Mouse (Mus musculus): ENCODE measurements at regions not wholly inside any gene's neighbourhood (a gene's known extent, or its start where the extent isn't known, plus 50 kb on each side); places are given as distances from the start of the nearest gene placed in this dataset.
"Not testable (repeated sequence)": the region's sequence is repeated elsewhere in the genome, so short reads cannot be mapped to it uniquely, and the experiment has no call there.

GRCm38 (mm10) chr13:82562576-82562975 lies 779.7 kb downstream of the Cetn3 start:
- H3K27me3 ChIP-seq: no peaks in the 10 kb centered on the region
- no peak overlapping the region for H3K4me2 ChIP-seq
- 93% methylated on average over 4 of the region's 4 CpGs for WGBS
- H3K4me3 ChIP-seq: no peak overlapping the region
- peak; percentile 30; the same call in 1 of the 2 replicates for ATAC-seq
- H3K36me3 ChIP-seq (ENCODE audit: poor library complexity, severe bottlenecking): no peaks in the 10 kb centered on the region
- H3K27ac ChIP-seq: no peak overlapping the region
- H3K9ac ChIP-seq: no peak overlapping the region
- H3K9me3 ChIP-seq (replicated peaks): no peaks in the 10 kb centered on the region
- H3K4me1 ChIP-seq: no peaks in the 10 kb centered on the region

GRCm38 (mm10) chr13:82570925-82571324 lies 788.0 kb downstream of the Cetn3 start:
- H3K9me3 ChIP-seq (replicated peaks): no peaks in the 10 kb centered on the region
- WGBS: 94% methylated on average over 1 of the region's 1 CpGs

DNA sequence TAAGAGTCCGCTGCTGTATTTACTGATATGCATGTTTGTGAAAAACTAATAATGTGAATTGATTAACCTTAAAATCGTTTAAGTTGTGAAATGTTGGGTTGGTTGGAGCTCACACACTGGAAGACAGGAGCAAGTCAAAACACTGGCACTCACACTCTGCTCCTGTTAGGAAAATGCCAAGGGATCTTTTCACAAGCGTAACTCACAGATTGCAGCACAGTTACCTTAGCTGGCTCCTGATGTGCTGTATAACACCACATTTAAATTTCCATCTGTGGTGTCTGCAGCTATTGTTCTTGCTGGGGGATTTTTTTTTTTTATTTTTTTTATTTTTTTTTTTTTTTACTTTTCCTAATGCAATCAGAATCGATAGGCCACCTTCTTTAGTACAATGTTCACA lies 795.1 kb downstream of the Cetn3 start:
- no peak overlapping the region for H3K27ac ChIP-seq
- WGBS: 84% methylated on average over 4 of the region's 4 CpGs
- no peak overlapping the region for H3K4me2 ChIP-seq
- H3K4me1 ChIP-seq: no peaks in the 10 kb centered on the region
- no peaks in the 10 kb centered on the region for H3K9me3 ChIP-seq (replicated peaks)
- no peak for ATAC-seq
- no peak overlapping the region for H3K9ac ChIP-seq
- H3K4me3 ChIP-seq: no peak overlapping the region
- H3K36me3 ChIP-seq (ENCODE audit: poor library complexity, severe bottlenecking): no peaks in the 10 kb centered on the region
- no peaks in the 10 kb centered on the region for H3K27me3 ChIP-seq

More at GRCm38 (mm10) chr13:82570925-82571324, 788.0 kb downstream of the Cetn3 start:
- no peak for ATAC-seq
- Histone ChIP-seq H3K4me1 (no peaks in the 10 kb centered on the region), H3K4me2 (no peak overlapping the region), H3K36me3 (ENCODE audit: poor library complexity, severe bottlenecking) (no peaks in the 10 kb centered on the region), H3K27me3 (no peaks in the 10 kb centered on the region), H3K27ac (no peak overlapping the region), H3K4me3 (no peak overlapping the region), H3K9ac (no peak overlapping the region)

DNA sequence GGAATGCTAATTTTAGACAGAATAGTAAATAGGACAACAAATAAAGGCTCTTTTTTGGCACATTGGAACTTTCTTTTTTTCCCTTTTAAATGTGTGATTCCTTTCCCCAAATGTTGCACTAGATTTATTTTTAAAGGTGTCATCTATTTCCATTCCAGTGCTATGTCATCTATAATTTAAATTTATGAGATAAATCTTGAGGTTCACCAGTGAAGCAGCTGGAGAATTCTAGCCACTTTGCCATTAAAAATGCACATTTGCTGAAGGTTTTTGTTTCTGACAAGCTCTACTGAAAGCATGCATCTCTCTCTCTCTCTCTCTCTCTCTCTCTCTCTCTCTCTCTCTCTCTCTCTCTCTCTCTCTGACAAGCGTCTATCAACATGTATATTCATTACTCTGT lies 803.5 kb downstream of the Cetn3 start:
- WGBS: 75% methylated on average over 1 of the region's 1 CpGs
- Histone ChIP-seq H3K4me1 (no peaks in the 10 kb centered on the region), H3K4me2 (no peak overlapping the region), H3K27me3 (no peaks in the 10 kb centered on the region), H3K9me3 (replicated peaks) (no peaks in the 10 kb centered on the region), H3K27ac (no peak overlapping the region), H3K4me3 (no peak overlapping the region), H3K36me3 (ENCODE audit: poor library complexity, severe bottlenecking) (no peaks in the 10 kb centered on the region), H3K9ac (no peak overlapping the region)
- no peak for ATAC-seq

DNA sequence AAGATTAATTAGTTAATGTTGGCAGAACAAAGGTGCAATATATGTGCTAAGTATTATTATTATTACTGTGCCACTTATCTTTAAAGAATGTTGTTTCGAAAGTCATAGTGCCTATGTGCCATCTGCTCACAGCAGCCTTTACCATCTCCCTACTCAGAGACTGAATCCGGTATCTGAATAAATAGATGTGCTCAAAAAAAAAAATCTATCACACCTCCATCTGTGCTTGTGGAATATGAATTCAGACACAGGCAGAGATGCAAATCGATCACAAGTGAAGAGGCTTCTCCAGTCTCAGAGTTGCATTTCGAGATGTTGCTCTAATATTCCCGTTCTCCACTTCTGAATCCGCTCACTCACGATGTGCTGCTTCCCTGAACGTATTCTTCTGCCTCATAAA lies 811.0 kb downstream of the Cetn3 start:
- Histone ChIP-seq H3K9ac (no peak overlapping the region), H3K9me3 (replicated peaks) (no peaks in the 10 kb centered on the region), H3K4me2 (no peak overlapping the region), H3K27me3 (no peaks in the 10 kb centered on the region), H3K36me3 (ENCODE audit: poor library complexity, severe bottlenecking) (no peaks in the 10 kb centered on the region), H3K4me3 (no peak overlapping the region), H3K4me1 (no peaks in the 10 kb centered on the region), H3K27ac (no peak overlapping the region)
- WGBS: 82% methylated on average over 8 of the region's 8 CpGs
- ATAC-seq: no peak

DNA sequence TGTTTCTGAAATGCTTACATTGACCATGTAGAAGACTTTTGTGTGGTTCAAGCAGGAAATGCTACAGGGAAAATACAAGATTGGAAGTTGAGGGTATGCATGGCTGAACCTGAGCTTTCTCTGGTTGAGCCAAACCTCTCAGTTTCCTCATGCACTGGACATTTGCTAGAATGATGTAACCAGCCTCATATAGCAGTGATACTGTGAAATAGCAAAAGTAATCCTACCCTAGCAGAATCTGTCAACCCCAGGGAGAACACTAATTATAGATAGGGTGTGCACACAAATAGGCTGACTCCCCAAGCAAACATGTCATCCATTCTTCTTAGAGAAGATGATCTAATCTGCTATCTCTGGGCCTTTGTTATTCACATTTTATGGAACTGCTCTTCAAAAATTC lies 812.7 kb downstream of the Cetn3 start:
- H3K36me3 ChIP-seq (ENCODE audit: poor library complexity, severe bottlenecking): no peaks in the 10 kb centered on the region

GRCm38 (mm10) chr13:82605868-82606267 lies 823.0 kb downstream of the Cetn3 start:
- not testable (repeated sequence) for H3K27me3 ChIP-seq; H3K4me3 ChIP-seq; H3K9me3 ChIP-seq (replicated peaks); H3K36me3 ChIP-seq (ENCODE audit: poor library complexity, severe bottlenecking); ATAC-seq; H3K4me2 ChIP-seq; H3K9ac ChIP-seq; H3K27ac ChIP-seq; H3K4me1 ChIP-seq
- whole genome bisulfite sequencing: 71% methylated on average over 3 of the region's 3 CpGs

More for the DNA sequence above, 812.7 kb downstream of the Cetn3 start:
- no peak overlapping the region for H3K9ac ChIP-seq
- ATAC-seq: no peak
- H3K27me3 ChIP-seq: no peaks in the 10 kb centered on the region
- no peak overlapping the region for H3K4me3 ChIP-seq
- no peak overlapping the region for H3K27ac ChIP-seq
- no peak overlapping the region for H3K4me2 ChIP-seq
- H3K9me3 ChIP-seq (replicated peaks): no peaks in the 10 kb centered on the region
- H3K4me1 ChIP-seq: no peaks in the 10 kb centered on the region

DNA sequence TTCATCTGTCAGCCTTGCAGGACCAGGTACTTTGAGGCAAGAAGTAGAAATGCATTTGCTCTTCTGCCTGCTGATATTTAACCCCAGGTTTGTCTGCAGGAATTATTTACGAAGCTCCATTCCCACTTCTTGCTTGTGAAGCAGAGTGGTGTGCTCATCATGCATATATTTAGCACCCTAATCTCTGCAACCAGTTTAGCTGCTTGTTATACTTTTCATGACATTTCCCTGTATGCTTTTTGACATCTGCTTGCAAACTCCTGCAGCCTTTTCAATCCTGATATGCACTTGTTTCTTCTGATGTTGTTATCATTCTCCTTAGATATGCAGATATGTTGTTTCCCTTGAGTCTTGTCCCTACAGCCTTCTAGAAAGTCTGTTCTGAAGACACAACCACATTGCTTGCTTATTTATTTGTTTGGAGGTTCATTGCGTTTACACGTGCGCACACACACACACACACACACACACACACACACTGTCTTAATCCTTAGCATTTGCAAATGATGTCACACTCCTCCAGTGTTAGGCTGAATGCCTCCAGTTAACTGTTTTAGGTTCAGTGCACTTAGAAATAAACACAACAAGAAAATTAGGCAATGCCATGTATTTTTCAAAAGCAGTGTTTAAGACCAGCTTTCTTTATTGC lies 836.3 kb downstream of the Cetn3 start:
- H3K27ac ChIP-seq: peak overlapping the region; percentile 27; the same call in 1 of the 2 replicates
- ATAC-seq: 0 out of 2 replicates have a peak, but pooled peaks have one; percentile 19
- H3K4me1 ChIP-seq: peaks cover 22% of the 10 kb centered on the region
- no peak overlapping the region for H3K4me2 ChIP-seq
- H3K9ac ChIP-seq: no peak overlapping the region
- no peaks in the 10 kb centered on the region for H3K27me3 ChIP-seq
- H3K4me3 ChIP-seq: no peak overlapping the region
- WGBS: 57% methylated on average over 4 of the region's 4 CpGs
- no peaks in the 10 kb centered on the region for H3K36me3 ChIP-seq (ENCODE audit: poor library complexity, severe bottlenecking)
- no peaks in the 10 kb centered on the region; the same call in 1 of the 2 replicates for H3K9me3 ChIP-seq (replicated peaks)

DNA sequence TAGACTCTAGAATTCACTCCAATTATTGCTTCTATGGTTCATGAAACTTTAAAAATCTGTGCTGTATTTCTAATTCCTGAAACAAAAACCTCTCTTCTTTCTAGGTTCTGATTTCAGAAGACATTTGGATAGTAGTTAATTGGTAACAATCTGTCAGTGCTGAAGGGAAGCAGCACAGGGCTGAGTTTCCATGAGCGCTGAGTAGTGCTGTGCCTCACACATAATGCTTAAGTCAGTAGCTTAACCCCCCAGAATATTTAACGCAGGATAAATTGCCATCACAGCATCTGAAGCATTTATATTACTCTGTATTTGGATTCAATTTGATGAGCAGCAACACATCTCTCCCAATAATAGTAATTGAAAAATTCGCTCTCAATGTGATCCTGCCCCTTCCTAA lies 837.2 kb downstream of the Cetn3 start:
- Histone ChIP-seq H3K36me3 (ENCODE audit: poor library complexity, severe bottlenecking) (no peaks in the 10 kb centered on the region), H3K27ac (no peak overlapping the region), H3K4me2 (no peak overlapping the region), H3K27me3 (no peaks in the 10 kb centered on the region), H3K9me3 (replicated peaks) (no peaks in the 10 kb centered on the region; the same call in 1 of the 2 replicates), H3K9ac (no peak overlapping the region), H3K4me1 (peaks cover 22% of the 10 kb centered on the region), H3K4me3 (no peak overlapping the region)
- 63% methylated on average over 3 of the region's 3 CpGs for WGBS
- peak; percentile 61; the same call in 1 of the 2 replicates for ATAC-seq

DNA sequence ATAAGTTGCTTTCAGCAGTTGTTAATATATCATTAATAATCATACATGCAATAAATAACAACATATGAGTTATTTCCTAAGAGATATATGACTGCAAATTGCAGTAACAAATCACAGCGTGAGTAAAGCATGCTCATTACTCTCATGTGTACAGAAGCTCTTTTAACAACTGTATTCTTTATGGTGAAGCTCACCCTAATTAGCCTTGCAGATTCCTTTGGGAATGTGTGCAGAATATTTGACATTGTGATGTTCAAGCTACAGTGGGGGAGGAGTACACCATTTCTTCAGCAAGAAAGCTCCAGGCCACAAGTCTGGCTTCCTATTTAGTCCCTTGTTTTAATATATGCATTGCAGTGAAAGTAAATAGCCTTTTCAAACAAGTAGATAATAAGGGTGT lies 837.9 kb downstream of the Cetn3 start:
- Histone ChIP-seq H3K4me2 (no peak overlapping the region), H3K27me3 (no peaks in the 10 kb centered on the region), H3K9ac (no peak overlapping the region), H3K36me3 (ENCODE audit: poor library complexity, severe bottlenecking) (no peaks in the 10 kb centered on the region), H3K4me1 (peaks cover 22% of the 10 kb centered on the region), H3K9me3 (replicated peaks) (no peaks in the 10 kb centered on the region), H3K27ac (no peak overlapping the region), H3K4me3 (no peak overlapping the region)
- 16% methylated on average over 1 of the region's 1 CpGs for WGBS
- ATAC-seq: peak; percentile 90

GRCm38 (mm10) chr13:82628727-82629126 lies 845.9 kb downstream of the Cetn3 start:
- not testable (repeated sequence) for ATAC-seq; H3K4me2 ChIP-seq; H3K4me1 ChIP-seq; H3K36me3 ChIP-seq (ENCODE audit: poor library complexity, severe bottlenecking); H3K27ac ChIP-seq; H3K27me3 ChIP-seq; H3K9ac ChIP-seq; H3K9me3 ChIP-seq (replicated peaks); H3K4me3 ChIP-seq
